Mouse (Mus musculus): ENCODE measurements around the gene Gls2. TPM values are rescaled to one million over a fixed set of nuclear protein-coding genes. Genes with fewer than 3 reads are reported as not detected.

Gls2 gene
- polyA plus RNA-seq, 1 experiment from 2014 or later, result 1.7 TPM

DNA sequence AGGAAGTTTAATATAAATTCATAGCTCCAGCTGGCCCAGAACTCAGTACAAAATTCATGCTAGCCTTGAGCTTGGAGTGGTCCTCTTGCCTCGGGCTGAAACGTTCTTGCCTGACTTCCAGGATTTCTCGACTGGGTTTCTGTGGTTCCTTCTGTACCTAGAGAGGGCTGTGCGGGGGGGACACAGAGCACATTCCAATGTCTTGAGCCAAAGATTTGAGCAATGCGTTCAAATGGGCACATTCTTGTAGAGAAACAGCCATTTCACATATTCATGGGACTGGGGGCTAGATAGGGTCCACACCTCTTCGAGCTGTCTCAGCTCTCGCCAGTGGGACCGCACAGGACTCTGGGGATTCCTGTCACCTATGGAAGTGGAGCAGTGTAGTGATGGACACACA lies 61.7 kb downstream of the Gls2 start:
- no peak for ATAC-seq (ENCODE audit: low read depth)
- H3K27me3 ChIP-seq (ENCODE audit: control insufficient read depth, insufficient read depth, low read depth, low read length), result no peaks in the 10 kb centered on the region
- H3K4me1 ChIP-seq (replicated peaks; ENCODE audit: control insufficient read depth, insufficient read depth, low read length), result no peaks in the 10 kb centered on the region
- peaks cover 11% of the 10 kb centered on the region for H3K36me3 ChIP-seq (ENCODE audit: control insufficient read depth, insufficient read depth, low read length)
- no peak overlapping the region for H3K4me2 ChIP-seq (ENCODE audit: low read depth, low read length)
- no peak overlapping the region for H3K4me3 ChIP-seq (ENCODE audit: low read length)
- H3K9ac ChIP-seq (ENCODE audit: low read length), result no peak overlapping the region
- H3K27ac ChIP-seq (ENCODE audit: low read length), result no peak overlapping the region
- 75% methylated on average over 8 of the region's 8 CpGs for WGBS
- H3K9me3 ChIP-seq (ENCODE audit: control insufficient read depth, low read length), result no peaks in the 10 kb centered on the region

DNA sequence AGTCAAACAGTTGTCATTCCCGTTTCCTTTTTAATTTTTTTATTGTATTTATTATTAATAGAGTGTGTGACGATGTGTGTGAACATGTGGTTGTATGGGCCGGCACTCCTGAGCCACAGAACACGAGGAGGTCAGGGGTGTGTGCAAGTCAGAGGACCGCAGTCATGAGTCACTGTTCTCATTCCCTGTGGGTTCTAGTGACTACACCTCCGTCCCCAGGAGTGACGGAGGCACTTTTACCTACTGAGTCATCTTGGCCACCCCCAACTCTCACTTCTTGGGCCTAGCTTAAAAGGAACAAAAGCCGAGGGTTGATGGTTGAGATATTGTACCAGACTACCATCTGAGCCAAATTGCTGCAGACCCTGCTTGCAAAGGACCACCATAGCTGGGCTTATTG lies 62.1 kb downstream of the Gls2 start:
- 76% methylated on average over 8 of the region's 8 CpGs for WGBS
- H3K9me3 ChIP-seq (ENCODE audit: control insufficient read depth, low read length), result no peaks in the 10 kb centered on the region
- H3K4me2 ChIP-seq (ENCODE audit: low read depth, low read length), result no peak overlapping the region
- H3K27me3 ChIP-seq (ENCODE audit: control insufficient read depth, insufficient read depth, low read depth, low read length), result no peaks in the 10 kb centered on the region
- H3K9ac ChIP-seq (ENCODE audit: low read length), result no peak overlapping the region
- H3K4me1 ChIP-seq (replicated peaks; ENCODE audit: control insufficient read depth, insufficient read depth, low read length), result no peaks in the 10 kb centered on the region
- ATAC-seq (ENCODE audit: low read depth), result no peak
- H3K4me3 ChIP-seq (ENCODE audit: low read length), result no peak overlapping the region
- H3K27ac ChIP-seq (ENCODE audit: low read length), result no peak overlapping the region
- peaks cover 7% of the 10 kb centered on the region for H3K36me3 ChIP-seq (ENCODE audit: control insufficient read depth, insufficient read depth, low read length)

DNA sequence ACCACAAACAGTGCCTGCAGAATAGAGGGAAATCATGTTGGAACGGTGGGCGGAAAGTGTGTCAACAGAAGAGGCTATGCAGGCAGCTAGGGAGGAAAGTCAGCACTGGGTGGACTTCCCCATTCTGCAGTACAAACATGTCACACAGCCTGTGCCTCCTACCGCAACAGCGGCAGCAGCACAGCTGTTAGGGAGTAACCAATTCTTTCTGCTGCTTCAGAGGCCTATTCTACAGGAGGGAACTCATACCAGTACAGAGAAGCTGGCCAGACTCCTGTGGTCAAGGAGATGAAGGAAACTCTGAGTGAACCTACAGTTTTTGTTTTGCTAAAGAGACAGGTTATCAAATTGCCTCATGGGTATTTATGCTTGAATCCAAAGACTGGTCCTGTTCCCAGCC lies 64.7 kb downstream of the Gls2 start:
- 64% methylated on average over 4 of the region's 4 CpGs for WGBS
- Histone ChIP-seq H3K27ac (ENCODE audit: low read length) (no peak overlapping the region), H3K36me3 (ENCODE audit: control insufficient read depth, insufficient read depth, low read length) (no peaks in the 10 kb centered on the region), H3K27me3 (ENCODE audit: control insufficient read depth, insufficient read depth, low read depth, low read length) (no peaks in the 10 kb centered on the region), H3K9ac (ENCODE audit: low read length) (no peak overlapping the region), H3K9me3 (ENCODE audit: control insufficient read depth, low read length) (no peaks in the 10 kb centered on the region), H3K4me1 (replicated peaks; ENCODE audit: control insufficient read depth, insufficient read depth, low read length) (no peaks in the 10 kb centered on the region), H3K4me3 (ENCODE audit: low read length) (no peak overlapping the region), H3K4me2 (ENCODE audit: low read depth, low read length) (no peak overlapping the region)
- no peak for ATAC-seq (ENCODE audit: low read depth)

Other genes with a start within 250 kb of the Gls2 start
- gene Hsd17b6, start 186.8 kb upstream of the Gls2 start, polyA plus RNA-seq (2015; fragmentation: Nextera tagmentation; extraction: Ambion mirVana), result not detected in 2 replicates
- gene Prim1, start 179.3 kb upstream of the Gls2 start, polyA plus RNA-seq (2015; fragmentation: Nextera tagmentation; extraction: Ambion mirVana), result 79.0 and 80.3 TPM in 2 replicates
- gene Naca, start 158.9 kb upstream of the Gls2 start, polyA plus RNA-seq (2015; fragmentation: Nextera tagmentation; extraction: Ambion mirVana), result 647 and 740 TPM in 2 replicates
- 432 and 461 TPM in 2 replicates for gene Ptges3, start 135.5 kb upstream of the Gls2 start, polyA plus RNA-seq (2015; fragmentation: Nextera tagmentation; extraction: Ambion mirVana)
- gene Atp5b, start 111.2 kb upstream of the Gls2 start, polyA plus RNA-seq (2015; fragmentation: Nextera tagmentation; extraction: Ambion mirVana), result 2,116 and 2,117 TPM in 2 replicates
- 10.2 and 11.4 TPM in 2 replicates for gene Baz2a, start 102.9 kb upstream of the Gls2 start, polyA plus RNA-seq (2015; fragmentation: Nextera tagmentation; extraction: Ambion mirVana)
- 37.4 and 40.7 TPM in 2 replicates for gene Rbms2, start 14.2 kb upstream of the Gls2 start, polyA plus RNA-seq (2015; fragmentation: Nextera tagmentation; extraction: Ambion mirVana)
- gene Spryd4, start 17.4 kb downstream of the Gls2 start, polyA plus RNA-seq (2015; fragmentation: Nextera tagmentation; extraction: Ambion mirVana), result 24.1 and 24.5 TPM in 2 replicates
- not detected in 2 replicates for gene Mip, start 31.4 kb downstream of the Gls2 start, polyA plus RNA-seq (2015; fragmentation: Nextera tagmentation; extraction: Ambion mirVana)
- gene Timeless, start 37.6 kb downstream of the Gls2 start, polyA plus RNA-seq (2015; fragmentation: Nextera tagmentation; extraction: Ambion mirVana), result 52.1 and 58.4 TPM in 2 replicates
- gene Apon, start 59.6 kb downstream of the Gls2 start, polyA plus RNA-seq (2015; fragmentation: Nextera tagmentation; extraction: Ambion mirVana), result 0.14 and 0.63 TPM in 2 replicates
- 0.43 and 2.6 TPM in 2 replicates for gene Apof, start 74.2 kb downstream of the Gls2 start, polyA plus RNA-seq (2015; fragmentation: Nextera tagmentation; extraction: Ambion mirVana)
- gene Stat2, start 76.1 kb downstream of the Gls2 start, polyA plus RNA-seq (2015; fragmentation: Nextera tagmentation; extraction: Ambion mirVana), result 12.3 and 13.1 TPM in 2 replicates
- 0.34 and 0.38 TPM in 2 replicates for gene Il23a, start 104.3 kb downstream of the Gls2 start, polyA plus RNA-seq (2015; fragmentation: Nextera tagmentation; extraction: Ambion mirVana)
- 38.7 and 39.8 TPM in 2 replicates for gene Pan2, start 108.9 kb downstream of the Gls2 start, polyA plus RNA-seq (2015; fragmentation: Nextera tagmentation; extraction: Ambion mirVana)
- 326 and 347 TPM in 2 replicates for gene Cnpy2, start 128.0 kb downstream of the Gls2 start, polyA plus RNA-seq (2015; fragmentation: Nextera tagmentation; extraction: Ambion mirVana)
- gene Cs, start 143.3 kb downstream of the Gls2 start, polyA plus RNA-seq (2015; fragmentation: Nextera tagmentation; extraction: Ambion mirVana), result 171 TPM in 2 replicates
- 3.7 and 4.6 TPM in 2 replicates for gene Coq10a, start 174.5 kb downstream of the Gls2 start, polyA plus RNA-seq (2015; fragmentation: Nextera tagmentation; extraction: Ambion mirVana)
- 8.4 and 9.6 TPM in 2 replicates for gene Ankrd52, start 182.7 kb downstream of the Gls2 start, polyA plus RNA-seq (2015; fragmentation: Nextera tagmentation; extraction: Ambion mirVana)
- 0.13 and 1.0 TPM in 2 replicates for gene Slc39a5, start 206.8 kb downstream of the Gls2 start, polyA plus RNA-seq (2015; fragmentation: Nextera tagmentation; extraction: Ambion mirVana)
- 67.7 and 74.5 TPM in 2 replicates for gene Nabp2, start 217.0 kb downstream of the Gls2 start, polyA plus RNA-seq (2015; fragmentation: Nextera tagmentation; extraction: Ambion mirVana)
- gene Rnf41, start 217.2 kb downstream of the Gls2 start, polyA plus RNA-seq (2015; fragmentation: Nextera tagmentation; extraction: Ambion mirVana), result 41.4 and 42.7 TPM in 2 replicates